Mouse (Mus musculus) C2C12 (cell line): ENCODE data around the gene Gm17677. TPM values are rescaled to one million over a fixed set of nuclear protein-coding genes. Genes with fewer than 3 reads are reported as not detected.

Experiments
- H3K27me3 ChIP-seq: one replicate; pipeline ENCODE4 v1.6.1; 2011; ENCODE audit not compliant: control insufficient read depth, insufficient read depth, insufficient read length
- H3K36me3 ChIP-seq: one replicate; pipeline ENCODE4 v1.6.1; 2011; ENCODE audit not compliant: control insufficient read depth, insufficient read depth
- H3K4me3 ChIP-seq: one replicate; pipeline ENCODE4 v1.5.1; 2011; ENCODE audit warnings: mild to moderate bottlenecking, control low read depth; ENCODE audit not compliant: poor library complexity, insufficient read depth, severe bottlenecking
- H3K79me2 ChIP-seq: one replicate; pipeline ENCODE4 v1.6.1; 2011; ENCODE audit not compliant: control insufficient read depth, insufficient read depth
- H3K79me3 ChIP-seq: one replicate; pipeline ENCODE4 v1.6.1; 2011; ENCODE audit warnings: low read depth, control low read depth
- H3ac ChIP-seq: one replicate; pipeline ENCODE3; 2011; ENCODE audit warnings: low read depth; ENCODE audit not compliant: control insufficient read depth, insufficient read length
- CEBPB ChIP-seq: IDR thresholded peaks from one replicate; pipeline ENCODE4 v1.6.1; 2011; ENCODE audit warnings: low read depth, mild to moderate bottlenecking, control low read depth, moderate library complexity
- CTCF ChIP-seq: IDR thresholded peaks from one replicate; pipeline ENCODE4 v1.5.1; 2011; ENCODE audit not compliant: control insufficient read depth, insufficient read depth, insufficient read length
- FOSL1 ChIP-seq: IDR thresholded peaks from one replicate; pipeline ENCODE4 v1.8.0; 2011; ENCODE audit warnings: mild to moderate bottlenecking, low read length; ENCODE audit not compliant: poor library complexity, insufficient read depth, severe bottlenecking
- MAX ChIP-seq: IDR thresholded peaks from one replicate; pipeline ENCODE4 v1.6.1; 2011; ENCODE audit warnings: mild to moderate bottlenecking, control low read depth
- MYOD1 ChIP-seq: IDR thresholded peaks from one replicate; pipeline ENCODE4 v1.6.1; 2011; ENCODE audit warnings: low read depth; ENCODE audit not compliant: control insufficient read depth, insufficient read length
- MYOG ChIP-seq: IDR thresholded peaks from one replicate; pipeline ENCODE4 v1.6.1; 2011; ENCODE audit not compliant: control insufficient read depth, insufficient read length; ENCODE audit errors: extremely low read depth
- USF1 ChIP-seq: IDR thresholded peaks from one replicate; pipeline ENCODE4 v1.6.1; 2011; ENCODE audit warnings: low read depth, mild to moderate bottlenecking, control low read depth, moderate library complexity
- long read RNA-seq, 2 experiments: library from polyadenylated mRNA; unstranded; transcript quantifications; one replicate each; pipeline ENCODE4 v2.0.0; 2019 to 2020
- polyA plus RNA-seq: library from polyadenylated mRNA; unstranded; fragments of >200 nt; fragmentation: generic; extraction: Trizol; gene quantifications from one replicate; pipeline ENCODE4 v1.2.1, GENCODE M21; 2012; ENCODE audit warnings: missing spikeins

Gene Gm17677
- polyA plus RNA-seq, result not detected
- long read RNA-seq, experiment 1, result 0 reads
- long read RNA-seq, experiment 2, result 0 reads

DNA sequence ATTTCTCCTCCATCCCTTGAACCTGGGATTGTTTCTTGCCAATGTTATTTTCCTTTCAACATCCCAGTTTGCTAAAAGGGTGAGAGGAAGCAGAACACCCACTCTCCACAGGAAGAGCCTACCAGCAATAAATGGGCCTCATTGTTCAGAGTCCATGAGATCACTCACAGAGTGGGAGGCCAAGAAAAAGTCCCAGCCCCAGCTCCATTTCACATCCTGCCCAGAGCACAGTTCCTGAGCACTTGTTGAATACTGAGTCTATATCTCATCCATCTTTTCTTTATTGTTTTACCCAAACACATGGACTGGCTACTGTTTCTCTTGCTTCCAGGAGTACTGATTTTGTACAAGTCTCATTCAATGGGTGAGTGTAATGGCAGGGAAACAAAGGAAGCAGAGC is at the start of gene Gm17677:
Gene Gm17677 (plus strand): TSS at position 301 of the 400 bp plus-strand sequence.
- Histone ChIP-seq H3K4me3 (no peak within 1 kb of the TSS), H3K79me3 (no peaks in the 10 kb centered on the region), H3K27me3 (no peaks in the 10 kb centered on the region), H3ac (no peak within 1 kb of the TSS), H3K79me2 (no peaks in the 10 kb centered on the region), H3K36me3 (no peaks in the 10 kb centered on the region)
- TF ChIP-seq FOSL1 (no peak), USF1 (no peak), MYOG (no peak), MYOD1 (no peak), CEBPB (no peak)

DNA sequence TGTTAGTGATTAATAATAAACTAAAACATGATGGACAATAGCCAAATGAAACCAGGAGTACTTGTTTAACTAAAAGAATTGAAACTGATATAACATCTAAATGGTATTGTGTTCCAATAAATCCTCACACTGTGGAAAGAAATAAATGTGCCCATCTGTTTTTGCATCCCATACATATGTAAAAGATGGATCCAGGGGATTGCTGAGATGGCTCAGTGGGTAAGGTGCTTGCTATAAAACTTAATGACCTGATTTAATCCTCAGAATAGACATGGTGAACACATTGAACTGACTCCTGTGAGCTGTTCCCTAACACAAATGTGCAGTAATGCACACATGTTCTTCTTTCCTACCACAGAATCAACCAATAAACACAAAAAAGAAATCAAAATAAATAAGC is 48.9 kb upstream of the Gm17677 start:
- H3ac ChIP-seq, result no peak overlapping the region
- H3K36me3 ChIP-seq, result no peaks in the 10 kb centered on the region
- H3K4me3 ChIP-seq, result no peak overlapping the region
- TF ChIP-seq CTCF (no peak), USF1 (no peak), MYOG (no peak), FOSL1 (no peak), MAX (no peak), CEBPB (no peak), MYOD1 (no peak)
- no peaks in the 10 kb centered on the region for H3K79me2 ChIP-seq
- H3K79me3 ChIP-seq, result no peaks in the 10 kb centered on the region
- H3K27me3 ChIP-seq, result no peaks in the 10 kb centered on the region

DNA sequence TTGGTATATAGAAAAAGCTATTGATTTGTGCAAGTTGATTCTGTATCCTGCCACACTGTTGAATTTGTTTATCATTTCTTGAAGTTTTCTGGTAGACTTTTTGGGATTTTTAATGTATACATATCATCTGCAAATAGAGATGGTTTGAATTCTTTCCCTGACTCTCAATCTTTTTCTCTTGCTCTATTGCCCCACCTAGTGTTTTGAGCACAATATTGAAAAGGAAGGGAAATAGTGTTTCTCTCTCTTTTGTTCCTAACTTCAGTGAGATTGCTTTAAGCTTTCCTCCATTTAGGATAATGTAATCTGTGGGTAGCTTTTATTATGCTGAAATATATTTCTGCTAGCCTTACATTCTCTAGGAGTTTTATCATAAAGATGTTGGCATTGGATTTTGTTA is 33.6 kb upstream of the Gm17677 start:
- no peaks in the 10 kb centered on the region for H3K79me3 ChIP-seq
- no peak overlapping the region for H3ac ChIP-seq
- no peaks in the 10 kb centered on the region for H3K79me2 ChIP-seq
- no peak overlapping the region for H3K4me3 ChIP-seq
- no peaks in the 10 kb centered on the region for H3K27me3 ChIP-seq
- TF ChIP-seq MYOD1 (no peak), CEBPB (no peak), USF1 (no peak), FOSL1 (no peak), CTCF (no peak), MYOG (no peak), MAX (no peak)
- H3K36me3 ChIP-seq, result no peaks in the 10 kb centered on the region

DNA sequence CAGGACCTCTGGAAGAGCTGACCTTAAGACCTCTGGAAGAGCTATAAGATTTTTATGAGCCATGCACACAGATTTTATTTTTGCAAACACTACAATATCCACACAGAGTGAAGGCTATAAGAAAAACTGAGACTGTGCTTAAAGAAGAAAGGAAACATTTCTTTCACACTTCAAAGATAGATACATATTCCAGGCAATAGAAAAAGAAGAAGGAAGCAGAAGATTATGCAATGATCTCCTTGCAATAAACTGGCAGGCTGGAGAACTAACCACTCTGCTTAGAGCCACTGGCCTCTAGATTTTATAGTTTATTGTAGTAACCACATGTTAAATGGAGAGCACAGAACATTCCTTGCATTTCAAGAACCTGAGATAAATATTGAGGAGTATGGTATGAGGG is 16.0 kb downstream of the Gm17677 start:
- Histone ChIP-seq H3ac (no peak overlapping the region), H3K4me3 (no peak overlapping the region), H3K79me3 (no peaks in the 10 kb centered on the region), H3K79me2 (no peaks in the 10 kb centered on the region), H3K36me3 (no peaks in the 10 kb centered on the region), H3K27me3 (no peaks in the 10 kb centered on the region)
- TF ChIP-seq CTCF (no peak), CEBPB (no peak), MYOG (no peak)

DNA sequence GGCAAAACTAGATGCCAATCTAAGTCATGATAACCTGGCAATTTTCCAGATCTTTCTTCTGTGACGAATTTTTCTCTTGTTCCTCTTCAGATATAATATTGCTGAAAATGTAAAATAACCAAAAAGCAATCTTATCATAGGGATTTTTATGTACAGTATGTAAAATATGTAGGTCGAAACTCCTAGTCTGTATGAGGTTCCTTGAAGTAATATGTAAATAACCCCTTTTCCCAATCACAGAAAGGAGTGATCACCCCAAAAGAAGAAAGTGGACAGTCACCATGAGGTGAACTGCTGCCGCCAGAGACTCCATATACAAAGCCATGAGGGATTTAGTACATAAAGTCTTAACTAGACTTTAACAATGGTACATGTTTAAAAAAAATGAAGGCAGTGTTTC is 37.2 kb downstream of the Gm17677 start, which contains the start of gene Gm17727:
Gene Gm17727 (minus strand): TSS at position 101 of the 400 bp plus-strand sequence.
- Histone ChIP-seq H3K79me3 (no peaks in the 10 kb centered on the region), H3K27me3 (no peaks in the 10 kb centered on the region), H3K36me3 (no peaks in the 10 kb centered on the region), H3K4me3 (no peak within 1 kb of the TSS), H3ac (no peak within 1 kb of the TSS), H3K79me2 (no peaks in the 10 kb centered on the region)
- TF ChIP-seq CEBPB (no peak), MYOG (no peak), MYOD1 (no peak), CTCF (no peak), FOSL1 (no peak), USF1 (no peak), MAX (no peak)

DNA sequence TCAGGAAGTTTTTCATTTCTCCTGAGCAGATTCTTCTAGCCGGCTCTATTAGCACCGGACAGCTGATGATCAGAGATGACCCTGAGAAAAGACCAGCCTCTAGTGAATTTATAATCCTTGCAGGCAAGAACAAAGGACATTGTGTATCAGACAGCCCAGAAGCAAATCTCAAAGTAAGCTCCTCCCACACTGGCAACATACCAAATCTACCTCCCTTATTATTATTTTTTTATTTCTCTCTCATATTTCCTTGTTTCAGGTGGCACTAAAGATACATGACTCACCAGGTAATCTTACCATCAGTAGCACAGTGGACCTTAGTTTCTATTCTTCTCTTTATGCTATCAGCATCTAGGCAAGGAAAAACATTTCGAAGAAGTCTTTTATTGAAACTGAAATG is 49.2 kb downstream of the Gm17677 start, which contains the start of the genes Gm27235 and D730048I06Rik:
Gene Gm27235 (minus strand): TSS at position 101 of the 400 bp plus-strand sequence.
Gene D730048I06Rik (minus strand): TSS at position 112 of the 400 bp plus-strand sequence.
- H3K4me3 ChIP-seq, result no peak within 1 kb of the TSS
- no peaks in the 10 kb centered on the region for H3K79me3 ChIP-seq
- H3K36me3 ChIP-seq, result no peaks in the 10 kb centered on the region
- no peaks in the 10 kb centered on the region for H3K27me3 ChIP-seq
- H3K79me2 ChIP-seq, result no peaks in the 10 kb centered on the region
- TF ChIP-seq MAX (no peak), USF1 (no peak), FOSL1 (no peak), CTCF (no peak), MYOD1 (no peak), MYOG (no peak), CEBPB (no peak)
- no peak within 1 kb of the TSS for H3ac ChIP-seq

Other genes starting within 250 kb of the Gm17677 start
- 0.02 TPM for gene Gm1113, start 222.8 kb upstream of the Gm17677 start, polyA plus RNA-seq
- under 0.01 TPM for gene Ddx25, start 182.5 kb upstream of the Gm17677 start, polyA plus RNA-seq
- 3.1 TPM for gene Pus3, start 182.5 kb upstream of the Gm17677 start, polyA plus RNA-seq
- gene Pate2, start 170.8 kb upstream of the Gm17677 start, polyA plus RNA-seq, result 0.34 TPM
- 5.8 TPM for gene Hyls1, start 170.7 kb upstream of the Gm17677 start, polyA plus RNA-seq
- gene Pate4, start 129.1 kb upstream of the Gm17677 start, polyA plus RNA-seq, result not detected
- not detected for gene Pate3, start 92.8 kb upstream of the Gm17677 start, polyA plus RNA-seq
- gene Pate1, start 53.7 kb upstream of the Gm17677 start, polyA plus RNA-seq, result 0.11 TPM
- not detected for gene Gm17727, start 37.1 kb downstream of the Gm17677 start, polyA plus RNA-seq
- gene Gm27235, start 49.1 kb downstream of the Gm17677 start, polyA plus RNA-seq, result not detected
- not detected for gene D730048I06Rik, start 49.1 kb downstream of the Gm17677 start, polyA plus RNA-seq
- gene 9230110F15Rik, start 103.1 kb downstream of the Gm17677 start, polyA plus RNA-seq, result not detected
- gene 9230113P08Rik, start 167.4 kb downstream of the Gm17677 start, polyA plus RNA-seq, result not detected